Mouse (Mus musculus) urinary bladder, adult 18-20 months (tissue): ENCODE measurements around the gene Lima1.
"Not testable (repeated sequence)": the region's sequence is repeated elsewhere in the genome, so short reads cannot be mapped to it uniquely, and the experiment has no call there.

Experiments used
- DNase-seq, 2 experiments: peaks; one replicate each; pipeline ENCODE4 v3.0.0; 2022; ENCODE audit warnings: low spot score in 2 of 2, mixed read lengths in 2 of 2

Gene Lima1

DNA sequence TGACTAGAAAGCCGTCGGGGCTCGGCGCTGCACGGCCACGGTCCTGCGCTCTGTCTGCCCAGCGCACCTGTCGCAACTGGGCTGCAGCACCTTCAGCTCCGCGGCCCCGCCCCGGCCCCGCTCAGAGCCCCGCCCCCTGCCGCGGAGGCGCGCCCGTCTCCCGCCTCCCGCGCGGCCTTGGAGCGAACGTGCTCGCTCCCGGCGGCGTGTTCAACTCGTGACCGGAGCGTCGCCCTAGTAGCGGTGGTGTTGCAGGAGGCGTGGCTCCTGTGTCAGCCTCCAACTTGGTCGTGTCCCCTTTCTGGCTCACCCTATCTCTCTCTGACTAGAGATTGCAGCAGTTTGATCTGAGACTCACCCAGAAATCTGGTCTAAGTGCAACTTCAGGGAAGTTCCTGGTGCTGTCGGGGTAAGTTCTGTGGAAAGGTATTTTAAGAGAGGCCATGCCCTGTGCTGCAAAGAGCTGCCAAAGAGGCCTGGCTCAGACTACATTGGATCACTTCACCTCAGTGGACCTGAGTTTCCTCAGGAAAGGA is at the start of gene Lima1:
Lima1 (minus strand) TSS at position 123 of the 536 bp plus-strand sequence.
- peak; percentile 72 to 88 for DNase-seq

DNA sequence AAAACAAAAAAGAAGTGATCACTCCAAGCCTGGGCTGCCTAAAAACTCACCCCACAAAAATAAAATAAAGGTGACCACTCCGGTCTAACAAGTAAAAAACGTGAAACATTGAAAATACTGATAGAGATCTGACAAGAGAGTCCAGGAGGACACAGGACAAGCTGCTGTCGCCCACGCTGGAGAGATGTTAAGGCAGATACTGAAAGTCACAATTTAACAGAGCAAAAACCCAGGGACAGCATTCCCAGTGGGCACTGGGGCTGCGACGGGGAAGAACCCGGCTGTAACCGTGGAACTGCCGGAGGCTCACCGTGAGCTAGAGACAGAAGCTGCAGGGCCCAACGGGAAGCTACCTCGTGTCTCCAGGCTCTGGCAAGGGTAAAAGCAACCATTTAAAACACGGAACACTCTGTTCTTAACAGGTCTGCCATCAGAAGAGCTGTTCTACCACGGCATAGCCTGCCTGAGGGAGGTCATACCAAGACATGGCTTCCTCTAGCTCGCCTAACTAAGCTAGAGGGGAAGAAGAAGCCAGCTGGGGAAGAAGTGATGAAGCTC is 44.4 kb upstream of the Lima1 start:
- DNase-seq = peak in 1 of 2 experiments; percentile 26

DNA sequence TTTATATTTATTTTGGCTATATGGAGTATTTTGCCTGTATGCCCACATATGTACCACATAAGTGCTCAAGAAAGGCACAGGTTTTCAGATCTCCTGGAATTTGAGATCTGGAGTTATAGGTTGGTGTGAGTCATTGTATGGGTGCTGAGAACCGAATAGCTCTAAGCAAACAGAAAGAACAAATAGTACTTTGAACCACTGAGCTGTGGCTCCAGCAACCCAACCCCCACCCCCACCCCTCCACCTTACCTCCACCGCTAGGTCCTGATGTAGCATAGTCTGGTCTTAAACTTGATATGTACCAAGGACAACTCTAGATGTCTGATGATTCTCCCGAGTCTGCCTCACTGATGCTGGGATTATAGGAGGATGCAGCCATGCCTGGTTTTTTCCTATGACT is 42.0 kb upstream of the Lima1 start:
- no peak for DNase-seq

DNA sequence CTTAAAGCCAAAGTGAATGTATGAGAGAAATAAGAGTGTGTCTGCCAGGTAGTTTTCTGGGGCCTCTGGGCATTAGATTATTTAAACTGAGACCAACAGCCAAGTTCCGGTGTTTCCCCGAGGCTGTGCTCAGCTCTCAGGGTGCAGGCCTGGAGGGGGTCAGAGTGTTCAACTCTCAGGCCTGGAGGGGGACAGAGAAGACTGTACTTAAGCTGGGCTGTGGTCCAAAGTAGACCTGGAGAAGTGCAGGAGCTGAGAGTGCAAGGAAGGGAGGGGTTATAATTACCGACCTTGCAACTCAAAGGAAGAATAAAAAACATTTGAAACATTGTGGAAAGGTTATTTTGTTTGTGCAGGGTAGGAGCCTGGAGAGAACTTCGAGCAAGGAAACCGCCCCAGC is 39.4 kb upstream of the Lima1 start:
- DNase-seq = no peak

DNA sequence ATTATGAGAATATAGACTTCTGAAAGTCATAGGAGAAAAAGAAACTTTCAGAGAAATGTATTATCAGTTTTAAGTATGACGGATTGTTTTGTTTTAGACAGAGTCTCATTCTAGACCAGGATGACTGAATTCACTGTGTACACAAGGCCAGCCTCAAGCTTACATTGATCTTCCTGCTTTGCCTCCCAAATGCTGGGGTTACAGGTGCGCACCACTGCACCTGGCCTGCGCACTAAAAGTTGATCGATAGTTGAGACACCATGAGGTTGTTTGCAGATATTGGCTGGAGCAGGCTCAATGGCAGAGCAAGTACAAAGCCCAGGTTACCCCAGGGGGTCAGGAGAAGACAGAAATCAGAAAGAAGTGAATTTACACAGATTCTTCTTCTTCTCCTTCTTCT is 36.5 kb upstream of the Lima1 start:
- no peak for DNase-seq

DNA sequence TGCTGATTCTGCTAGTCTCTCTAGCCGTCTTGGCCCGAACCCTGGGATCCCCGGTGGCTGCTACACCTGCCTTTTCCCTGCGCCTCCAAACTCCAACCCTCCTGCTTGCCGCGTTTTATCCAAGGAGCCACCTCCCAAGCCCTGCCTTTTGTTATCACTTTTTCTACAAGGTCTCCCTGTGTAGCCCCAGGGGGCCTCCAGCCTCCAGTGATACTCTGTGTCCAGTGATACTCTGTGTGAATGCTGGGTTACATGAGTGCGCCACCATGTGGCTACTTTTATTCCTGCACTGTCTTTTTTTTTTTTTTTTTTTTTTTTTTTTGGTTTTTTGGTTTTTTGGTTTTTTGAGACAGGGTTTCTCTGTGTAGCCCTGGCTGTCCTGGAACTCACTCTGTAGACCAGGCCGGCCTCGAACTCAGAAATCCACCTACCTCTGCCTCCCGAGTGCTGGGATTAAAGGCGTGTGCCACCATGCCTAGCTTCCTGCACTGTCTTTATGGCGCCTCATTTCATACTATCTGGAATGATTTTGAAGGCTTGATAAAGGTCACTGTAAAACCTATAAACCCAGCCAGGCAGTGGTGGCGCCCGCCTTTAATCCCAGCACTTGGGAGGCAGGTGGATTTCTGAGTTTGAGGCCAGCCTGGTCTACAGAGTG is 34.2 kb upstream of the Lima1 start:
- peak in 1 of 2 experiments; percentile 19 for DNase-seq

DNA sequence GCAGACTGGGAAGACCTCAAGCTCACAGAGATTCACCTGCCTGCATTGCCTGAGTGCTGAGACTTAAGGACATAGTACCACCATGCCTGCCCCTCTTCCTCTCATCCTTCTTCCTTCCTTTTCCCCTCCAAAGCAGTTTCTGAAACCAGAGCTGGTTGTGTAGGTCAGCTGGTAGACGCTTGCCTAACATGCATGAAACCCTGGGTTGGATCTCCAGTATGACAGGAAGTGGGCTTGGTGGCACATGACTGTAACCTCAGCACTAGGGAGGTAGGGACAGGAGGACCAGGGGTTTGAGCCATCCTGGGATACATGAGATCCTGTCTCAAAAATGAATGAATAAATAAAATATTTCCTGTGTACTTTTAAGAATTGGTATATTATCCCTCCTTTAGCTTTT is 32.3 kb upstream of the Lima1 start:
- DNase-seq = no peak

DNA sequence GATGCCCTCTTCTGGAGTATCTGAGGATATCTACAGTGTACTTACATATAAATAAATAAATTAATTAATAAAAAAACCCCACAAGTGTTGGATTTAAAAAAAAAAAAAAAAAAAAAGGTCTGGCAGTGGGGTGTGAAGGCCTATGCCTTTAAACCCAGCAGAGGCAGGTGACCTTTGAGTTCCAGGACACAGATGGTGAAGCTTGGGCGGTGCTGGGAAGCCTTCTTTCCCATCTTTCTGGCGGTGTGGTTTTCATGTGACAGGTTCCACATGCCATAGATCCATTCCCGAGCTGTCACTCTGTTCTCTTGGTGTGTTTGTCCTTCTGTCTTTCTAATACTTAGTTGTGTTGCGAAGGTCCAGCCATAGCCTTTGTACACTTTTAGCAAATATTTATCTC is 31.8 kb upstream of the Lima1 start:
- no peak for DNase-seq

DNA sequence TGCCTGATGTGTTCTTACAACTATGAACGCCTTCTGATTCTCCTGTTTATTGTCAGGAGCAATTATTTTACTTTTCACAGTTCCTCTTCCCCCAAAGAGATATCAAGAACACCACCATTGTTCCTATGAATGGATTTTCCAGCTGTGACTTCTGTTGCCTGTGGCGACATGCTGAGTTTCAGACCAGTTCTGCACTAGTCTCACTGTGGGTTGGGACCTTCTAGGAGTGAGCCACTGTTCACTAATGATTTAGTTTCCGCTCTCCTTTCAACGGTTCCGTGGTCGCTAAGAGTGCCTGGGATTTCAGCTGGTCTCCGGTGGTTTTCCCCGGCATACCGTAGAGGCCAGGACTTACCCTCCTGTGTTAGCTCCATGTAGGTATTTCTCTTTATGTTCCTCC is 29.6 kb upstream of the Lima1 start:
- DNase-seq = no peak

DNA sequence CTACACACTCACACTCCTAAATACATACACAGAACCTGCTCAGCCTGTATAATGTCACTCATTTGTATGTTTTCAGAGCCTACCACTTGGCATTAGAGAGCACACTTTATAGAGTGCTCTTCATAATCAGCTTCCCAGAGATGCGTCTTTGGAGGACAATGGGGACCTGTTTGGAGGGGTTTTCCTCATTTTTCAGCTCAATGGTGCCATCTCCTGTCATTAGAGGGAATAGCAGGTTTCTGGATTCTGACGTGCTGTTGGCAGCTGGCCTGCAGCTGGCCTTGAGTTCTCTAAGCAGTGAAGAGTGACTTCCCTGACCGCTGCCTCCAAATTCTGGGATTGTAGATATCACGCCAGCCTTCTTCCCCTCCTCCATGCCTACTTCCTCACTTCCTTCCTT is 29.1 kb upstream of the Lima1 start:
- DNase-seq = peak; percentile 36 to 46

DNA sequence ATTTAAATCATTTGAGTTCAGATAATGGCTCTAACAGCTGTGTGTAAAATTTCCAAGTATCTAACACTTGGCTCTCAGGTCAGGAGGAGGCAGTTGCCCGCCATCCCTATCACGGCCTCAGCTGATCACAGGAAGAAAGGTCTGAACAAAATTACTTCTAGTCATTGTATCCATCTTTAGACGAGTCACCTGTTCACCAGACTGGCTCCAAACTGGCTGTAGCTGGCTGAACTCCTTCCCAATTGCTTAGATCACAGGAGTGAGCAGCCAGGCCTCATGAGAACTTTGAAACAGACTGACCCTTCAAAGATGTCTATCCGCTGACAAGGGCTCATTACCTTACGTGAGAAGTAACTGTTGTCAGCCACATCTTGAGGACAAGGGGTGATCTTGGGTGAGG is 28.0 kb upstream of the Lima1 start:
- no peak for DNase-seq

DNA sequence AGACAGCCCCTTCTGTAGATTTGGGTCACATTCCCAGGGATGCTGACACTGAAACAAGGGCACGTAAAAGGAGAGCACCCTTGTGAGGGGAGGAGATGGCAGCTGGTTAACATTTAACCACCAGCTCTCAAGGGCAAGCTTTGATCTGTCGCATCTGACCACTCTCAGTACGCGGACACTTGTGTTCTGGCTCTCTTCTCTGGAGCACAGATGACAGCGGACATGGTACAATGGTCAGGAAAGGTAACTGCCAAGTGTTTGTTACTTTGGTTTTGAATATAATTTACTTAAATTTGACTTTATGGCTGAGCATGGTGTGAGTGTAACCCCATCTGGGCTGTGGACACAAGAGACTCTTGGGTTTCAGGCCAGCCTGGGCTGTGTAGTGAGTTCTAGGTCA is 27.5 kb upstream of the Lima1 start:
- DNase-seq = no peak

DNA sequence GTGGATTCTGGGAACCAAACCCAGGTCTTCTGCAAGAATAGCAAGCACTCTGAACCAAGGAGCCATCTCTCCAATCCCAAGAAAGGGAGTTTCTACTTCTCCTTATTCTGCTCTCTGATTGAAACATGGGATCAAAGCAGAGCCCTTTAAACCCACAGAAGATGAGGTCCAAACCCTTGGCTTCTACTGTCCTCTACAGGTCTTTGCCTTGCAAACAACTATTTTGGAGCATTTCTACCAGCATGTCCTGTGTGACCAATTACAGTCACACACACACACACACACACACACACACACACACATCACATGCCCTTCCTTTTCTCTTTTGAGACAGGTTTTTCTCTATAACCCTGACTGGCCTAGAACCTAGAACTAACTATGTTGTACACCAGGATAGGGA is 21.4 kb upstream of the Lima1 start:
- no peak for DNase-seq

DNA sequence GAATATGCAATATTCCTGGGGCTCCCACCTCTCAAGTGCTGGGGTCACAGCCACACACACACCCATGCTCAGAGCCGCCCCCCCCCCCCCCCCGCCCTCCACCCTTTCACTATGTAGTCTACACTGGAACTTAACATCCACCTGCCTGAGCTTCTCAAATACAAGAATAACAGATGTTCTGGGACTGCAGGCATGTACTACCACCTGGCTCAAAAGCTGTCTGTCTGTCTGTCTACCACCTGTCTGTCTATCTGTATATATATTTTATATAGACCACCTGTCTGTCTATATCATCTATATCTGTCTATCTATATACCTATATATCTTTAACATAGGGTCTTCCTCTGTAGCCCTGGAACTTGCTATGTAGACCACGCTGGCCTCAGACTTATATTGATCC is 16.1 kb upstream of the Lima1 start:
- DNase-seq = no peak

DNA sequence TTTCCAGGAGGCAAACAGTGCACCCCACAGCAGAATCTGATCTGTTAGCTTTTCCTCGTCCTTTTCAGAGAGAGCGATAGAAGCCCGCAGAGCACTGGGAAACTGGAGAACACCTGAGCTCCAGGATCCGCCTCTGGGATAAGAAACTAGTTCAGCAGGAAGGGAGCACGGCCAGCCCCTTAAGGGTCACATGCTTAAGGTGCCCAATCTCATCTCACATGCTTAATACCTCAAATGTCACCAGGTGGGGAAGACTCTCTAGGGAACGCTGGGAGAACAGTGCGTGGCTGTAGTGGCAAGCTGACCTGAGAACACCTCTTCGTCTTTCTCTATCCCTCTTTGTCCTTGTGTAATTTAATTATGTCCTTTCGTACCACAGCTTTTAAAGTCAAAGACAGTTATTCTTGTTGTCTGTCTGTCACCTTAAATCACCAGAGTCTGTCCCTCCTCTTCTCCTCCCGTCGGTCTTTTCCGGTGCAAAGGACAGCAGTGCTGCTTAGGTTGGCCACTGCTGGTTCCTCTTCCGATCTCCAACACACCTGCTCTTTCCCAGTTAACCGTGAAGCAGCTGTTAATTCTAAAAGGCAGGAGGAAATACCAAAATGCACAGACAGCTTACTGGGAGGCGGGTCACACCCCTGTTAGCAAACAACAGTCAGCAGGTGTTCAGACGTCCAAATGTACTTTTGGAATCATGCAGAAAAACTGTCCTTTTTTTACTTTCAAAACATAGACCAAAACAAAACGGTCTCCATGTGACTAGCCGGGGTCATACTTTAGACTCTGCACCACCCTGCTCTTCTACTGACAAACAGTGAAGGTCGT is 15.4 kb upstream of the Lima1 start:
- peak; percentile 39 to 45 for DNase-seq

DNA sequence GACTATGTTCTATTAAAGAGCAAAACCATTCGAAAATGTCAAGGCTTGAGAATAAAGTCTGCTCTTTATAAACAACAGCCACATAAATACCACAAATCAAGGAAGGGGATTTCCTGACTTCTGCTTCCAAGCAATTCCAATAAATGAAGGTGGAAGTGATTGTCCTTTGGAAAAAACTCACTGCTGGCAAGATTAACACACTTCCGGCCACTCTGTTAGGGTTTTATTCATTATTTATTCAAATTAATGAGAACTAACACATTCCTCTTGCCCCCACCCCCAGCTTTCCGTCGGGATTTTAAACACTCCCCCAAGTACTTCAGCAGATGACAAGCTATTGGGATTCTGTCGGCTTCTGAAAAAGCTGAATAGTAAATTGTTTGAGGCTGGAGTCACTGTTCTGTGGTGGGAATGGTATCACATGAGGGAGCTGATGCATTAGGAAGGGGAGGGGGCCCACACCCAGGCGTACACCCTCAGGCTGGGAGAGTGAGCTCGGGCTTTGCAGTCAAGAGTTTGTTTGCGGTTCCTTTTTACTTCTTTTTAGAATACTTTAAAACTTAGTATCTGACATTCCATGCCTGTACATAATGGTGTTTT is 14.1 kb upstream of the Lima1 start:
- no peak for DNase-seq

DNA sequence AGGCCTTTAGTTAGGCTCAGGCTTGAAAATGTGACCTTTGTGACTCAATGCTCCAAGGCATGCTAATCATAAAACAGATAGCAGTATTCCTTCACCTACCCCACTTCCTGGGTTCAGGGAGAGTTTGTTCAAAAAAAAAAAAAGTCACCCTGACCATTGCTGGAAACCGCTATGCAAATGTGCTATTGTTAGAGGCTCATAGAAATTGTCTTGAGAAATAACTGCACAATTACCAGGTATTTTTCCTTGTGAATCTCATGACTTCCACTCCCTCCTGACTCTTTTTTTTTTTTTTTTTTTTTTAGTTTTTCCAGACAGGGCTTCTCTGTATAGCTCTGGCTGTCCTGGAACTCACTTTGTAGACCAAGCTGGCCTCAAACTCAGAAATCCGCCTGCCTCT is 11.9 kb upstream of the Lima1 start:
- not testable (repeated sequence) for DNase-seq

DNA sequence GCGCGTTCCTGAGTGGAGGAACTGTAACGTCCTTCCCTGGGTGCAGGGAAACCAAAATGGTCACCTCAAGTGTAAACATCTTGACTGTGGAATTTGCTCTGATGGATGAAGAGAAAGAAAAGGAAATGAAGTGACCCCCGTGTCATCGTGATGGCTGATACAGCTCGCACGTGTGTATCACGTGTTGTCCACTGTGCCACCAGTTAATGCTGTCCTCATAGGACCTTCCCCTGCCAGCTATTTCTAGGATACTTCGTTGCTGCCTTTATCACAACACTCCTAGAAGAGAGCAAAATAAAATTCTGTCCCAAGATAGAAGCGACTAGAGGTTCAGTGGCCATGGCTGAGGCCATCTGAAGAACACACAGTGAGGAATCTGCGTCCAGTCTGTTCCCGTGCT is 8.8 kb upstream of the Lima1 start:
- DNase-seq = no peak

DNA sequence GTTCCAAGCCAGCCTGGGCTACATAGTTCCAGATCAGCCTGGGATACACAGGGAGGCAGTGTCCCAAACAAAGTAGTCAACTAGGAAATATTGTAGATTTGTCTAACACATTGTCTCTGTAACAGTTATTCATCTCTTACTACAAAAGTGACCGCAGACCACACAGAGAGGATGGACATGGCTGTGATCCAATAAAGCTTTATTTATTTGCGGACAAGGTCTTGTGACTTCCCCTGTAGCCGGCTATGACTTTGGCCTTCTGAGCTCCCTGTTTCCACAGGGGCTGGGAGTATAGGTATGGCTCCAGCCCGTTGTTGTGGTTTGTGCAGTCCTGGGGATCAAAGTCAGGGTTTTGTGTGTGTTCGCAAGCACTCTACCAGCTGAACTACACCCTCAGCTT is 3.3 kb upstream of the Lima1 start:
- DNase-seq = no peak

DNA sequence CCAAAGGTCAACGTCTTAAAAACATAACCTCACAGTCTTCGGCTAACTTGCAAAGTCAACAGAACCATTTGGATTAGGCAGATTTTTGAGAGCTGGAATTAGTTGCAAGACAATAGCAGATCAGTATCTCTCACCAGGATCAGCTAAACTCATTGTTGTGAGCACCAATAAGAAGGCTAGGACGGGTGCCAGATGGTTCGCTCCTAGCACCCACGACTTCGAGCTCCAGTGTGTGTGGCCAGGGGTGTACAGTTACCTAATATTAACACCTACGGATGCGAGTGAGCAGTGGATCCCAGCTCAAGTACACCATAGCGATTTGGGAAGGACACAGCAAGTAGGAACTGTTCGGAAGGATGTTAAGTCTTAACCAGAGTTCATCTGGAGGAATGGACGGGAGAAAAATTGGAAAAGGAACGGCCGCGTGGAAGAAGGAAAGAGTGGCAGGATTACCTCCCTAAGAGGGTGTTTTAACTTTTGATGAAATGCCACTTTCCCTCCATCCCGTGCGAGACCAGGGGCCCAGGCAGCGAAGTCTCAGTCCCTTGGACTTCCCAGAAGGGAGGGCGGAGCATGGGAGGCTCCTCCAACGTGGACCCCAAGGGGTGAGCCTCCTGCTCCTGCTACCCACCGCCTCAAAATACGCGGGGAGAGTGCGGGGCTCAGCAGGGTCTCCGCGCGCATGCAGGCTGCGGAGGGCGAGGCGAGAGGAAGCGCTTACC is 483 bp downstream of the Lima1 start:
- no peak for DNase-seq

DNA sequence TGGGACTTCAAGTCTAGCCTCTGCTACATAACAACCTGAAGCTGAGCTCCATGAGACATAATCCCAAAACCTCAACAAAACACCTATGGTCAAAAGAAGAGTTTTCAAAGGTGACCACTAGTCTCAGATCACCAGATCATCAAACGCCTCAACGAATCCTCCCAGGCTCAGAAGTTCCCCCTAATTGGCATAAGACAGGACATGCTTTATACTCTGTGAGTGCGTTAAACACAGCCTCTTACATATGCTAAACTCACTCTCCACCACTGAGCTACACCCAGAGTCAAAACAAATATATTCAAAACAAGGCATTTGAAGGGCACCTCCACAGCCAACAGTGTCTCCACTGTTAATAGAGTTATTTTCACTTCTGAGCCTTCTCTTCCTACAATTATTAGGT is 2.7 kb downstream of the Lima1 start:
- no peak for DNase-seq

DNA sequence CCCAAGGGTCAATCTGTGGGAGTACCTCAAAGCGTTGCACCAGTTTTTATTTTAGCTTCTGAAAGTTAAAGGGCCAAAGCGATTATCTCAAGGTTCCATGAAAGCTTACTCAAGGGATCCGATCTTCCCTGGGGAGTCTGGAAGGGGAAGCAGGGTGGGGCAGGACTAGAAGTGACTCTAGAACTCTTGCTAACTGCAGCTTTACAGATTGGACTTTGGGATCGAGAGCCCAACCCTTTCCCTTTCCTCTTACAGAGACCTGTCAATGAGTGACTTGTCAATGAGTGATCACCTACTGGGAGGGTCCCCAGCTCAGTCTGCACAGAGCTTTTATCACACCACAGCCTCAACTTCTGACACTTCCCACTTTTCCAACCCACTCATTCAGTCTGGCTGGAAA is 7.6 kb downstream of the Lima1 start:
- DNase-seq = no peak
